Mouse (Mus musculus): Measurements from ENCODE around the gene Liph. TPM values are rescaled to one million over a fixed set of nuclear protein-coding genes. Genes with fewer than 3 reads are reported as not detected.

Liph gene
- polyA plus RNA-seq (2015; fragmentation: Nextera tagmentation; extraction: Ambion mirVana): 0.41 and 0.80 TPM in 2 replicates

DNA sequence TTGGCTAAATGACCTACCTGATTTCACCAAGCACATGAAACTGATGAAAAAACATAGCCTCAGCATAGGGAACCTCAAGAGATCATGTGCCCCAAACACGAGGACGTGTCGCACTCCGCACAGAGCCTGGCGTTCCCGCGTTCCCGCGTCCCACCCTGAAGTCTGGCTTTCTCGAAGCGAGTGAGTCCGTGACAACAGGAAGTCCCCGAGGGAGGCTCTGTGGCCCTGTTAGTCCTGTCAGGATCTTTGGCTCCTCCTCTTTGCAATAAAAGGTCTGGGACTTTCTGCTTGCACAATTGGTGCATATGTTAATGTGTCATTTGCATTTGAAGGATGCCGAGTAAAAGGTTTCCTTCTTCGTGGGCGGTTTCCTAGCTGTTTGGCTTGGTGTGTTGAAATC, at the start of gene Liph:
Liph (minus strand) TSS at position 360 of the 400 bp plus-strand sequence.
- ATAC-seq (replicated peaks): no peak
- Histone ChIP-seq H3K4me1 (peaks cover 4% of the 10 kb centered on the region), H3K27ac (no peak within 1 kb of the TSS), H3K9ac (peak within 1 kb of the TSS; percentile 18; the same call in 1 of the 2 replicates), H3K4me2 (peak within 1 kb of the TSS; percentile 52), H3K4me3 (peak within 1 kb of the TSS; percentile 23; the same call in 1 of the 2 replicates), H3K36me3 (replicated peaks) (no peaks in the 10 kb centered on the region), H3K9me3 (no peaks in the 10 kb centered on the region), H3K27me3 (replicated peaks) (no peaks in the 10 kb centered on the region; the same call in 1 of the 2 replicates)
- 11% methylated on average over 16 of the region's 16 CpGs for WGBS

GRCm38 (mm10) chr16:22043830-22044229, 48.4 kb upstream of the Liph start:
- Histone ChIP-seq H3K27me3 (replicated peaks) (no peaks in the 10 kb centered on the region), H3K36me3 (replicated peaks) (peaks cover 26% of the 10 kb centered on the region), H3K4me3 (no peak overlapping the region), H3K4me2 (no peak overlapping the region), H3K27ac (no peak overlapping the region), H3K9ac (no peak overlapping the region), H3K4me1 (no peaks in the 10 kb centered on the region), H3K9me3 (no peaks in the 10 kb centered on the region)
- no peak for ATAC-seq (replicated peaks)
- 91% methylated on average over 4 of the region's 4 CpGs for WGBS

- no peak overlapping the region for H3K27ac ChIP-seq
- ATAC-seq (replicated peaks): no peak
- peaks cover 29% of the 10 kb centered on the region for H3K36me3 ChIP-seq (replicated peaks)
- H3K4me2 ChIP-seq: no peak overlapping the region
- no peak overlapping the region for H3K9ac ChIP-seq
- WGBS: 91% methylated on average over 1 of the region's 1 CpGs
- no peak overlapping the region for H3K4me3 ChIP-seq
- no peaks in the 10 kb centered on the region for H3K9me3 ChIP-seq
- H3K4me1 ChIP-seq: no peaks in the 10 kb centered on the region
- no peaks in the 10 kb centered on the region for H3K27me3 ChIP-seq (replicated peaks)
Observed at GRCm38 (mm10) chr16:22039978-22040377, 44.5 kb upstream of the Liph start.

DNA sequence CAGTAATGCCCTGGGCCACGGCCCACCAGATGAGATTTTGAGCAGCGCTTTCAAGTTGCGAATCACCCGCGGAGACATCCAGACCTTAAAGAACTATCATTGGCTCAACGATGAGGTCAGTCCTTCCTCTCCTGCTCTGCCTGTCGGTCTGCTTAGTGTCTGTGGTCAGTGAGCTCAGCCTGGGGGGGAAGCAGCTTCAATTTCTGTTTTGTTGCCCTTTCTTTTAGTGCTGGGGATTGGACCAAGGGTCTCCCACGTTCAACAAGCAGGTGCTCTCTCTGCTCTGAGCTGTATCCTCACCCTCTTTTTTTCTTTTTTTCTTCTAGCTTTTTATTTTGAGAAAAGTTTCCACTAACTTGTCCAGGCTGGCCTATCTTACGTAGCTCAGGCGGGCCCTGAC, 43.1 kb upstream of the Liph start:
- no peak overlapping the region for H3K4me2 ChIP-seq
- no peaks in the 10 kb centered on the region for H3K4me1 ChIP-seq
- ATAC-seq (replicated peaks): no peak
- no peak overlapping the region for H3K4me3 ChIP-seq
- H3K9ac ChIP-seq: no peak overlapping the region
- H3K9me3 ChIP-seq: no peaks in the 10 kb centered on the region
- WGBS: 87% methylated on average over 10 of the region's 10 CpGs
- peaks cover 27% of the 10 kb centered on the region for H3K36me3 ChIP-seq (replicated peaks)
- H3K27me3 ChIP-seq (replicated peaks): no peaks in the 10 kb centered on the region
- no peak overlapping the region for H3K27ac ChIP-seq

GRCm38 (mm10) chr16:22027474-22027873, 32.0 kb upstream of the Liph start:
- 98% methylated on average over 5 of the region's 5 CpGs for WGBS
- no peak for ATAC-seq (replicated peaks)
- no peak overlapping the region for H3K4me2 ChIP-seq
- no peak overlapping the region for H3K4me3 ChIP-seq
- H3K4me1 ChIP-seq: no peaks in the 10 kb centered on the region
- H3K27ac ChIP-seq: no peak overlapping the region
- no peak overlapping the region for H3K9ac ChIP-seq
- H3K27me3 ChIP-seq (replicated peaks): no peaks in the 10 kb centered on the region
- H3K9me3 ChIP-seq: no peaks in the 10 kb centered on the region
- H3K36me3 ChIP-seq (replicated peaks): peaks cover 51% of the 10 kb centered on the region

GRCm38 (mm10) chr16:22022122-22022521, 26.7 kb upstream of the Liph start:
- no peak for ATAC-seq (replicated peaks)
- peaks cover 35% of the 10 kb centered on the region for H3K36me3 ChIP-seq (replicated peaks)
- H3K9me3 ChIP-seq: 0 out of 2 replicates have a peak, but pooled peaks cover 2% of the 10 kb centered on the region
- no peak overlapping the region for H3K27ac ChIP-seq
- H3K4me3 ChIP-seq: no peak overlapping the region
- no peak overlapping the region for H3K9ac ChIP-seq
- H3K27me3 ChIP-seq (replicated peaks): no peaks in the 10 kb centered on the region
- 94% methylated on average over 2 of the region's 2 CpGs for WGBS
- no peaks in the 10 kb centered on the region for H3K4me1 ChIP-seq
- no peak overlapping the region for H3K4me2 ChIP-seq

DNA sequence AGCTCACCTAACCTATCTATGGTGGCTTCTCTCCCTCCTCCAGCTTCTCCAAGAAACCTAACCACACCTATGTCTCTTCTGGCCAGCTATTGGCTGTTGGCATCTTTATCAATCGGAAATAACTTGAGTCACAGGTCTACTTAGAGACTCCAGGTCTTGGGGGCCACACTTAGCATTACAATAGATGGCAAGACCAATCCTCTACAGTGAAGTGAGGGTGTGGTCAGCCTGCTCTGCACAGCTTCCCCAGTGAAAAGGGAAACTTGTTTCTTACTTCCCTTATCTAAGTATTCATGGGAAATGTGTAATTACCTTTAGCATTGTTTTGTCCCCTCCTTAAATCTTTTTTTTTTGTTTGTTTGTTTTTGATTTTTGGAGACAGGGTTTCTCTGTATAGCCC, 20.1 kb upstream of the Liph start:
- no peaks in the 10 kb centered on the region for H3K27me3 ChIP-seq (replicated peaks)
- no peak overlapping the region for H3K9ac ChIP-seq
- ATAC-seq (replicated peaks): no peak
- peaks cover 8% of the 10 kb centered on the region for H3K4me1 ChIP-seq
- H3K4me2 ChIP-seq: no peak overlapping the region
- H3K9me3 ChIP-seq: no peaks in the 10 kb centered on the region
- no peak overlapping the region for H3K4me3 ChIP-seq
- WGBS: 95% methylated on average over 1 of the region's 1 CpGs
- H3K36me3 ChIP-seq (replicated peaks): peaks cover 31% of the 10 kb centered on the region
- no peak overlapping the region for H3K27ac ChIP-seq

GRCm38 (mm10) chr16:22009596-22009995, 14.1 kb upstream of the Liph start:
- Histone ChIP-seq H3K4me3 (peak overlapping the region; percentile 98), H3K27ac (peak overlapping the region; percentile 88), H3K4me1 (peaks cover 18% of the 10 kb centered on the region), H3K36me3 (replicated peaks) (no peaks in the 10 kb centered on the region), H3K27me3 (replicated peaks) (no peaks in the 10 kb centered on the region), H3K9ac (peak overlapping the region; percentile 82), H3K4me2 (peak overlapping the region; percentile 83), H3K9me3 (no peaks in the 10 kb centered on the region)
- under 1% methylated on average over 44 of the region's 51 CpGs for WGBS
- peak; percentile 80 for ATAC-seq (replicated peaks)

GRCm38 (mm10) chr16:22009099-22009584, 13.7 kb upstream of the Liph start, which contains the start of gene Senp2:
Senp2 (plus strand) TSS chr16:22009484.
- Histone ChIP-seq H3K4me1 (peaks cover 18% of the 10 kb centered on the region), H3K27me3 (replicated peaks) (no peaks in the 10 kb centered on the region), H3K27ac (peak within 1 kb of the TSS; percentile 88), H3K4me2 (peak within 1 kb of the TSS; percentile 83), H3K9me3 (no peaks in the 10 kb centered on the region), H3K36me3 (replicated peaks) (no peaks in the 10 kb centered on the region), H3K9ac (peak within 1 kb of the TSS; percentile 82), H3K4me3 (peak within 1 kb of the TSS; percentile 98)
- ATAC-seq (replicated peaks): peak; percentile 99
- under 1% methylated on average over 30 of the region's 45 CpGs for WGBS

- ATAC-seq (replicated peaks): no peak
- H3K36me3 ChIP-seq (replicated peaks): no peaks in the 10 kb centered on the region
- no peak overlapping the region for H3K4me2 ChIP-seq
- H3K4me1 ChIP-seq: no peaks in the 10 kb centered on the region
- H3K27me3 ChIP-seq (replicated peaks): no peaks in the 10 kb centered on the region; the same call in 1 of the 2 replicates
- H3K4me3 ChIP-seq: no peak overlapping the region
- H3K27ac ChIP-seq: no peak overlapping the region
- WGBS: 68% methylated on average over 3 of the region's 3 CpGs
- no peaks in the 10 kb centered on the region for H3K9me3 ChIP-seq
- H3K9ac ChIP-seq: no peak overlapping the region
Observed at GRCm38 (mm10) chr16:22001606-22002005, 6.1 kb upstream of the Liph start.

DNA sequence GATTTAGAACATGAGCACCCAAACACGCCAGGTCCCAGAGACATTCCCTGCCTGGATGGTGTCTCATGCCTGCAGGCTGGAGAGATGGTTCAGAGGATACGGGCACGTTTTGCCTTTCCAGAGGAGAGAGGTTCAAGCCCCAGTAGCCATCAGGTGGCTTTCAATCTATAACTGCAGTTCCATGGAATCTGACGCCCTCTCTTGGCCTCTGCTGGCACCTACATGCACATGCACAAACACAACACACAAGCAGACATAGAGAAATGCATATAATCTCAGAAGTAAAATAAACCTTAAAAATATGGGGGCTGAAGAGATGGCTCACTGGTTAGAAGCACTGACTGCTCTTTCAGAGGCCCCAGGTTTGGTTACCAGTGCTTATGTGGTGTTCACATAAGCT, 5.7 kb upstream of the Liph start:
- WGBS: 70% methylated on average over 4 of the region's 4 CpGs
- no peak overlapping the region for H3K4me2 ChIP-seq
- ATAC-seq (replicated peaks): no peak

DNA sequence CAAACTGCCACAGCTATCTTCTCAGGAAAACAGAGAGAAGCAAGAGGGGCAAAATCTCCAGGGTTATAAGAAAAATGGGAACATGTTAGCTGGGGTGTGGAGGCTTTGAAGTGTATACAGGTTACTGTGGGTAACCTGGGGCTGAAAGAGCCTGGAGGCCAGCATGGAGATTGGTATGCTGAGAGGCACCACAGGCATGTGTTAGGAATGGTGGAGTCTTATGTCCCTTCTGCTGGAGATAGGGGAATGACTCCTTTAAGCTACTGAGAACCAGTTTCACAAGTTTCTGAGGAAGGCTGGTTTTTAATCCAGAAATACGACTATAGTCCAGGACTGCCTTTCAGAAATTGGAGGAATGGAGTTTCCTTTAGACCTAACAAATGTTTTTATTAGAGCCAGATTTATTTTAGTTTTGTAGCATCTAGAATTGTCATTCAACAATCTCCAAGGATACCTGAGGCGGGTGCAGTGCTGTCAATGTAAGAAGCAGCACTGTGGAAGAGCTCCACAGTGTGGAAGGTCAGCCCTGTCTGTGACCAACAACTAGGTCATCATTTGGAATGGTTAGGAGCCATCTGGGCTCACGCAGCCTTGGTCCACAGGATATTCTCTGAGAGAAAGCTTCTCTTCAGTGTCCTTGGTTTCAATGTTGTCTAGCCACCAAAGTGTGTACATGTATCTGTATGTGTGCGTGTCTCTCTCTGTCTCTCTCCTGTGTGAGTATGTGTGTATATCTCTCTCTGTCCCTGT, 4.7 kb upstream of the Liph start:
- H3K27me3 ChIP-seq (replicated peaks): no peaks in the 10 kb centered on the region; the same call in 1 of the 2 replicates
- no peaks in the 10 kb centered on the region for H3K36me3 ChIP-seq (replicated peaks)
- H3K4me3 ChIP-seq: no peak overlapping the region
- peaks cover 4% of the 10 kb centered on the region for H3K4me1 ChIP-seq
- no peaks in the 10 kb centered on the region for H3K9me3 ChIP-seq
- ATAC-seq (replicated peaks): no peak
- no peak overlapping the region for H3K27ac ChIP-seq
- 81% methylated on average over 4 of the region's 4 CpGs for WGBS
- H3K9ac ChIP-seq: no peak overlapping the region
- H3K4me2 ChIP-seq: no peak overlapping the region

More for the DNA sequence above, 5.7 kb upstream of the Liph start:
- Histone ChIP-seq H3K4me3 (no peak overlapping the region), H3K27me3 (replicated peaks) (no peaks in the 10 kb centered on the region; the same call in 1 of the 2 replicates), H3K9ac (no peak overlapping the region), H3K9me3 (no peaks in the 10 kb centered on the region), H3K4me1 (no peaks in the 10 kb centered on the region), H3K27ac (no peak overlapping the region), H3K36me3 (replicated peaks) (no peaks in the 10 kb centered on the region)

DNA sequence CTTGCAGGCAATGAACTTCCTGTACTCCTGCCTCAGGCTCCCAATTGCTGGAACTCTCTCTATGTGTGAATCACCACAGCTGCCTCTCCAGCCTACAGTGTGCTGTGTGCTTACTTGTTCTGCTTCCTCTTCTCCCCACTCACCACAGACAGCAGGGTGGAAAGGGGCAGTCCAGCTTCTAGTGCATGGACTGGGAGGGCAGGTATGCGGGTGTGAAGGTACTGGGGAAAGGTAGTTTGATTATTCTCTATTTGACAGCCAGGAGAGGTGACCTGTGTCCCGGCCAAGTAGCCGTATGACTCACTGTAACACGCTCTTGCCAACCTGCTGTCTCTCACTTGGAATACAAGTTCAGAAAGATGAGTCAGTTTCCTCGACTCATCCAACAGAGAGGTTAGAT, 2.6 kb upstream of the Liph start:
- Histone ChIP-seq H3K27ac (no peak overlapping the region), H3K4me1 (peaks cover 4% of the 10 kb centered on the region), H3K4me2 (no peak overlapping the region), H3K9ac (no peak overlapping the region), H3K27me3 (replicated peaks) (no peaks in the 10 kb centered on the region; the same call in 1 of the 2 replicates), H3K9me3 (no peaks in the 10 kb centered on the region), H3K4me3 (no peak overlapping the region), H3K36me3 (replicated peaks) (no peaks in the 10 kb centered on the region)
- WGBS: 92% methylated on average over 5 of the region's 5 CpGs
- ATAC-seq (replicated peaks): no peak

Measured in midbrain, embryonic 15.5 days (tissue).